Mouse (Mus musculus): ENCODE data around the gene B4galt7. TPM values are rescaled to one million over a fixed set of nuclear protein-coding genes. Genes with fewer than 3 reads are reported as not detected.
A peak's percentile ranks its signal among the peaks of the same experiment; 100 is the strongest.
"Not testable (repeated sequence)": the region's sequence is repeated elsewhere in the genome, so short reads cannot be mapped to it uniquely, and the experiment has no call there.

The B4galt7 gene
- total and polyA plus RNA-seq, 2 experiments from 2014 or later = 15.7 to 37.6 TPM

DNA sequence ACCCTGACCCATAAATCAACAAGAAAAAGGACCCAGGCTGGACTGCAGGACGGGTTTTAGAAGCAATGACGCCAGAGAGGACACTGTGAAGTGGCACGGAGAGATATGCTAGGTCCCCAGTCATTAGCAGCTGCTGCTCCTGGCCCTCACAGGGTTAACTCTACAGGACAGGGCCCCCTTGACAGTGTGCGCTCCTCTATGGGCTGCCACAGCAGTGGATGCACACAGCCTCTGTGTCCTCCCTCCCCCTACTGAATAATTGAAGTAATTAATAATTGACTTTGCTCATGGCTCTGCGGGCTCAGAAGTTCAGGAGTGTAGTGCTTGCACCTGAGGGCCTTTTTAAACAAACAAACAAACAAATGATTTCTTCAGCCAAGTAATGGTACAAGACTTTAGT lies 13.8 kb downstream of the B4galt7 start:
- H3K9me3 ChIP-seq (replicated peaks; ENCODE audit: control insufficient read depth, low read length) = 0 out of 2 replicates have a peak, but pooled peaks cover 3% of the 10 kb centered on the region
- TF ChIP-seq EP300 (IDR thresholded peaks at IDR 0.05; ENCODE audit: low read depth) (no peak), CTCF (IDR thresholded peaks at IDR 0.05; ENCODE audit: low read depth) (no peak)
- no peak overlapping the region for H3K27ac ChIP-seq (ENCODE audit: low read depth)
- H3K27me3 ChIP-seq (ENCODE audit: control insufficient read depth, insufficient read depth, low read length) = no peaks in the 10 kb centered on the region
- WGBS = 43% methylated on average over 5 of the region's 5 CpGs
- H3K4me1 ChIP-seq (ENCODE audit: control insufficient read depth, insufficient read depth) = no peaks in the 10 kb centered on the region
- DNase-seq (ENCODE audit: low spot score) = no peak
- H3K4me2 ChIP-seq (ENCODE audit: low read depth, low read length) = no peak overlapping the region
- H3K4me3 ChIP-seq (ENCODE audit: low read depth, low read length) = no peak overlapping the region
- H3K9ac ChIP-seq (replicated peaks; ENCODE audit: low read depth, low read length) = no peak overlapping the region
- ATAC-seq (ENCODE audit: insufficient read depth, low read depth) = no peak
- peaks cover 13% of the 10 kb centered on the region for H3K36me3 ChIP-seq (replicated peaks; ENCODE audit: control insufficient read depth, insufficient read depth, low read length)

DNA sequence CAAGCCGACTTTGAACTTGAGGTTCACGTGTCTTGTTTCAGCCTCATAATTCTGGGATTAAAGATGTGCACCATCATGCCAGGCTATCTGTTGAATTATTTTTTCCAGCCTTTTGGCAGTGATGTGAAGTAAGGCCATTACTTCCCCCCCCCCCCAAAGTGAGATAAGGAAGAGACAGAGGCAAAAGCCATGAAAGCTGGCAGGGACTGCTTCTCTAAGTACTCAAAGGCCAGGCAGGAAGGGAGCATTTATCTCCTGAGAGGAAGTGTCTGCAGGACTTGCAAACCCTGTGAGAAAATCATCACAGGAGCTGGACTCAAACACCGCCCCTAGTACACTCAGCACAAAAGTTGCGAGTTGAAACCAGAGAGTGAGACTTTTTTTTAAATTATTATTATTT lies 19.6 kb downstream of the B4galt7 start:
- no peak overlapping the region for H3K4me3 ChIP-seq (ENCODE audit: low read depth, low read length)
- H3K9ac ChIP-seq (replicated peaks; ENCODE audit: low read depth, low read length) = no peak overlapping the region
- ATAC-seq (ENCODE audit: insufficient read depth, low read depth) (no peak), DNase-seq (ENCODE audit: low spot score) (peak; percentile 34)
- no peak overlapping the region for H3K27ac ChIP-seq (ENCODE audit: low read depth)
- no peak overlapping the region for H3K4me2 ChIP-seq (ENCODE audit: low read depth, low read length)
- 0 out of 2 replicates have a peak, but pooled peaks cover 3% of the 10 kb centered on the region for H3K9me3 ChIP-seq (replicated peaks; ENCODE audit: control insufficient read depth, low read length)
- H3K36me3 ChIP-seq (replicated peaks; ENCODE audit: control insufficient read depth, insufficient read depth, low read length) = no peaks in the 10 kb centered on the region
- no peaks in the 10 kb centered on the region for H3K27me3 ChIP-seq (ENCODE audit: control insufficient read depth, insufficient read depth, low read length)
- 0 out of 2 replicates have a peak, but pooled peaks cover 7% of the 10 kb centered on the region for H3K4me1 ChIP-seq (ENCODE audit: control insufficient read depth, insufficient read depth)
- 71% methylated on average over 4 of the region's 4 CpGs for WGBS
- no peak for TF ChIP-seq CTCF (IDR thresholded peaks at IDR 0.05; ENCODE audit: low read depth)
- TF ChIP-seq EP300 (IDR thresholded peaks at IDR 0.05; ENCODE audit: low read depth) = no peak

DNA sequence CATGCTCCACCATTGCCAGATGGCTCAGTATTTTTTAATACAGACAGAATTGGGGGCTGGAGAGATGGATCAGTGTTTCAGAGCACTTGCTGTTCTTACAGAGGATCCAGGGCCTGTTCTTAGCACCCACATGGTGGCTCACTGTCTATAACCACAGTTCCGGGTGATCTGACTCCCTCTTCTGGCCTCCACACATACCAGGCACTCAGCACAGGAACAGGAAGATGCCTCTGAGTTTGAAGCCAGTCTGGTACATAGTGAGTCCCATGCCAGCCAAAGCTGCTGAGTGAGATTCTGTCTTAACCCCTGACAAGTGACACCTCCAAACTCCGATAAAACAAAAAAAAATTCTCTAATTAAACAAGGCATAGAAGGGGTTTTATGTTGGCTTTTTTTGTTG lies 20.6 kb downstream of the B4galt7 start:
- DNase-seq (ENCODE audit: low spot score) (no peak), ATAC-seq (ENCODE audit: insufficient read depth, low read depth) (no peak)
- no peak overlapping the region for H3K4me3 ChIP-seq (ENCODE audit: low read depth, low read length)
- no peaks in the 10 kb centered on the region for H3K27me3 ChIP-seq (ENCODE audit: control insufficient read depth, insufficient read depth, low read length)
- 0 out of 2 replicates have a peak, but pooled peaks cover 4% of the 10 kb centered on the region for H3K36me3 ChIP-seq (replicated peaks; ENCODE audit: control insufficient read depth, insufficient read depth, low read length)
- WGBS = 73% methylated on average over 2 of the region's 2 CpGs
- no peak overlapping the region for H3K27ac ChIP-seq (ENCODE audit: low read depth)
- 0 out of 2 replicates have a peak, but pooled peaks cover 7% of the 10 kb centered on the region for H3K4me1 ChIP-seq (ENCODE audit: control insufficient read depth, insufficient read depth)
- H3K9me3 ChIP-seq (replicated peaks; ENCODE audit: control insufficient read depth, low read length) = 0 out of 2 replicates have a peak, but pooled peaks cover 3% of the 10 kb centered on the region
- no peak overlapping the region for H3K4me2 ChIP-seq (ENCODE audit: low read depth, low read length)
- H3K9ac ChIP-seq (replicated peaks; ENCODE audit: low read depth, low read length) = no peak overlapping the region
- TF ChIP-seq EP300 (IDR thresholded peaks at IDR 0.05; ENCODE audit: low read depth) (no peak), CTCF (IDR thresholded peaks at IDR 0.05; ENCODE audit: low read depth) (no peak)

DNA sequence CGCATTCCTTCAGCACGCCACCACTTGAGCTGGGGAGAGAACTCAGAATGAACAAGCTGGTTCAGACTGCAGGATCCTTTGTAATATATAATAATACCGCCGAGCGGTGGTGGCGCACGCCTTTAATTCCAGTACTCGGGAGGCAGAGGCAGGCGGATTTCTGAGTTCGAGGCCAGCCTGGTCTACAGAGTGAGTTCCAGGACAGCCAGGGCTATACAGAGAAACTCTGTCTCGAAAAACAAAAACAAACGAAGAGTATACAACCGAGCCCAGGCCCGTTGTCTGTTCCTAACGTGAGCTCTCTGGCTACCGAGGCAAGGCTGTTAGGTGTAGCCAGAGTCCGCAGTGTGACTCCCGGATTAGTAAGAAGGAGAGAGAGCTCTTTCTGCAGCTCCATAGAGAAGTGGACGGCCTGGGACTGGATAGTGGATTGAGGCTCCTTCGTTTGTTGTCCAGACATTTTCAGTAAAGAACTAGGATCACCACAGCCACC lies 22.5 kb downstream of the B4galt7 start:
- ATAC-seq (ENCODE audit: insufficient read depth, low read depth) = peak; percentile 3; the same call in 1 of the 2 replicates
- H3K27ac ChIP-seq (ENCODE audit: low read depth) = peak overlapping the region; percentile 75
- WGBS = 17% methylated on average over 20 of the region's 20 CpGs

DNA sequence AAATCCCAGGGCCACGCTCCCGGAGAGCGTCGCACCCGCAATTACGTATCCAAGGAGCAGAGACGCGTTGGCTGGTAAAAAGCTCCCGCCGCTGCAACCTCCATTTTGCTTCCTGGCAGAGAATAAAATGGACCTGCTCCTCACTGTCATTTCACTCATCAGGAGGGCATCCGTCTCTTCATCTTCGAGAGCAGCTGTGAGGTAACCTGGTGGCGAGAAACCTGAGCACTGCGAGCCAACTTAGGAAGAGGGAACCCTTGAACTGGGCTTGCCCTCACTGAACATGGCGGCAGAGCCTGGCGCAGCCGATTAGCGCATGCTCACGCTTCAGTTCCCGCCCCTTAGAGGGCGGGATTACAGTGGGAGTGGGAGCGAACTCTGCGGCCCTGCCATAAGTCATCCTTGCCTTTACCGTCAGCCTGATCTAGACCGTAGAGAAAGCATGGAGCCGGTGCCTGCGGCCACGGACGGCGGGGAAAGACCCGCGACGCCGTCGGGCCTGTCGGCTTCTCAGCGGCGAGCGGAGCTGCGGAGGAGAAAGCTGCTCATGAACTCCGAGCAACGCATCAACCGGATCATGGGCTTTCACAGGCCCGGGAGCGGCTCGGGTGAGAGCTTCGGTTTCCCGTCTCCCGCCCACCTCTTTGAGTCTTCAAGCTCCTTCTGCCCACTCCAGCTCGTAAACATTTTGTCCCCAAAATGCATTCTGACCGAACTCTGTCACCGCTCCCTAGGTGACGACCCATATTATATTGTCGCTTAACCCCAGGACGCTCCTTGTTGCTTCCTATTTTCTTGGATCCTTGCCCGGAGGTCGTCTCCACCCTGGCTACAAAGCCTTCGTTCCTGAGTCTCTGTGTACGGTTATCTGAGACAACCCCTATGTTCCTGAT lies 23.2 kb downstream of the B4galt7 start, which contains the start of gene Caml:
Gene Caml, plus strand, starts transcription at position 357 of the 893 bp plus-strand sequence.
- 0 out of 2 replicates have a peak, but pooled peaks cover 7% of the 10 kb centered on the region for H3K4me1 ChIP-seq (ENCODE audit: control insufficient read depth, insufficient read depth)
- WGBS = under 1% methylated on average over 59 of the region's 59 CpGs
- ATAC-seq (ENCODE audit: insufficient read depth, low read depth) = peak; percentile 98

More for the DNA sequence above, 22.5 kb downstream of the B4galt7 start:
- DNase-seq (ENCODE audit: low spot score); H3K4me1 ChIP-seq (ENCODE audit: control insufficient read depth, insufficient read depth); H3K9me3 ChIP-seq (replicated peaks; ENCODE audit: control insufficient read depth, low read length); H3K27me3 ChIP-seq (ENCODE audit: control insufficient read depth, insufficient read depth, low read length): not testable (repeated sequence)
- Histone ChIP-seq H3K36me3 (replicated peaks; ENCODE audit: control insufficient read depth, insufficient read depth, low read length) (peaks cover 14% of the 10 kb centered on the region; the same call in 1 of the 2 replicates), H3K9ac (replicated peaks; ENCODE audit: low read depth, low read length) (peak overlapping the region; percentile 82), H3K4me3 (ENCODE audit: low read depth, low read length) (peak overlapping the region; percentile 85), H3K4me2 (ENCODE audit: low read depth, low read length) (peak overlapping the region; percentile 69)

More for the DNA sequence above, 23.2 kb downstream of the B4galt7 start, which contains the start of gene Caml:
- H3K9me3 ChIP-seq (replicated peaks; ENCODE audit: control insufficient read depth, low read length) = no peaks in the 10 kb centered on the region
- peak; percentile 89 for DNase-seq (ENCODE audit: low spot score)
- H3K9ac ChIP-seq (replicated peaks; ENCODE audit: low read depth, low read length) = peak within 1 kb of the TSS; percentile 82
- peak within 1 kb of the TSS; percentile 85 for H3K4me3 ChIP-seq (ENCODE audit: low read depth, low read length)
- H3K4me2 ChIP-seq (ENCODE audit: low read depth, low read length) = peak within 1 kb of the TSS; percentile 69
- TF ChIP-seq EP300 (IDR thresholded peaks at IDR 0.05; ENCODE audit: low read depth) (no peak), CTCF (IDR thresholded peaks at IDR 0.05; ENCODE audit: low read depth) (no peak)
- H3K36me3 ChIP-seq (replicated peaks; ENCODE audit: control insufficient read depth, insufficient read depth, low read length) = peaks cover 14% of the 10 kb centered on the region; the same call in 1 of the 2 replicates
- peak within 1 kb of the TSS; percentile 75 for H3K27ac ChIP-seq (ENCODE audit: low read depth)
- no peaks in the 10 kb centered on the region for H3K27me3 ChIP-seq (ENCODE audit: control insufficient read depth, insufficient read depth, low read length)

All from heart, postnatal 0 days (tissue).